Mouse (Mus musculus): ENCODE measurements around the gene Cd248.
"Not testable (repeated sequence)": the region's sequence is repeated elsewhere in the genome, so short reads cannot be mapped to it uniquely, and the experiment has no call there.

Cd248 gene

GRCm38 (mm10) chr19:5079279-5079678 is 11.4 kb downstream of the Cd248 start:
- DNase-seq (ENCODE audit: low spot score), result no peak

- DNase-seq (ENCODE audit: low spot score), result no peak
These were observed 14.1 kb downstream of the Cd248 start for GRCm38 (mm10) chr19:5082005-5082404.

GRCm38 (mm10) chr19:5082596-5082995 is 14.7 kb downstream of the Cd248 start:
- DNase-seq (ENCODE audit: low spot score), result no peak

- DNase-seq (ENCODE audit: low spot score), result no peak
These were observed 16.3 kb downstream of the Cd248 start for GRCm38 (mm10) chr19:5083961-5084833.

- no peak for DNase-seq (ENCODE audit: low spot score)
These were observed 16.9 kb downstream of the Cd248 start for GRCm38 (mm10) chr19:5084834-5085144.

GRCm38 (mm10) chr19:5085145-5085863 is 17.4 kb downstream of the Cd248 start, which contains the start of gene Tmem151a:
Tmem151a (minus strand) TSS chr19:5085531.
- no peak for DNase-seq (ENCODE audit: low spot score)

- DNase-seq (ENCODE audit: low spot score), result not testable (repeated sequence)
These were observed 18.7 kb downstream of the Cd248 start for GRCm38 (mm10) chr19:5086533-5086932.

- DNase-seq (ENCODE audit: low spot score), result peak; percentile 99
These were observed 20.2 kb downstream of the Cd248 start, which contains the start of gene Yif1a for GRCm38 (mm10) chr19:5087884-5088728. Yif1a (plus strand) TSS chr19:5088538.

- DNase-seq (ENCODE audit: low spot score), result no peak
These were observed 21.4 kb downstream of the Cd248 start for GRCm38 (mm10) chr19:5089324-5089723.

GRCm38 (mm10) chr19:5092083-5092482 is 24.2 kb downstream of the Cd248 start:
- no peak for DNase-seq (ENCODE audit: low spot score)

GRCm38 (mm10) chr19:5093481-5094242 is 25.8 kb downstream of the Cd248 start:
- no peak for DNase-seq (ENCODE audit: low spot score)

- DNase-seq (ENCODE audit: low spot score), result peak; percentile 98
These were observed 26.4 kb downstream of the Cd248 start for GRCm38 (mm10) chr19:5094243-5094632.

GRCm38 (mm10) chr19:5094746-5095417 is 27.0 kb downstream of the Cd248 start:
- no peak for DNase-seq (ENCODE audit: low spot score)

GRCm38 (mm10) chr19:5095887-5096474 is 28.1 kb downstream of the Cd248 start:
- no peak for DNase-seq (ENCODE audit: low spot score)

GRCm38 (mm10) chr19:5097521-5098362 is 29.9 kb downstream of the Cd248 start:
- peak; percentile 65 for DNase-seq (ENCODE audit: low spot score)

GRCm38 (mm10) chr19:5098363-5099143 is 30.7 kb downstream of the Cd248 start, which contains the start of gene Cnih2:
Cnih2 (minus strand) TSS chr19:5098521.
- DNase-seq (ENCODE audit: low spot score), result peak; percentile 84

GRCm38 (mm10) chr19:5106074-5106473 is 38.2 kb downstream of the Cd248 start:
- no peak for DNase-seq (ENCODE audit: low spot score)

GRCm38 (mm10) chr19:5106731-5107191 is 38.9 kb downstream of the Cd248 start, which contains the start of gene Rab1b:
Rab1b (minus strand) TSS chr19:5107072.
- DNase-seq (ENCODE audit: low spot score), result peak; percentile 99

Measured in embryo, embryonic 10.5 days (tissue).